ENCODE assay signal across 21 mouse cellular contexts in the genomic region with DNA sequence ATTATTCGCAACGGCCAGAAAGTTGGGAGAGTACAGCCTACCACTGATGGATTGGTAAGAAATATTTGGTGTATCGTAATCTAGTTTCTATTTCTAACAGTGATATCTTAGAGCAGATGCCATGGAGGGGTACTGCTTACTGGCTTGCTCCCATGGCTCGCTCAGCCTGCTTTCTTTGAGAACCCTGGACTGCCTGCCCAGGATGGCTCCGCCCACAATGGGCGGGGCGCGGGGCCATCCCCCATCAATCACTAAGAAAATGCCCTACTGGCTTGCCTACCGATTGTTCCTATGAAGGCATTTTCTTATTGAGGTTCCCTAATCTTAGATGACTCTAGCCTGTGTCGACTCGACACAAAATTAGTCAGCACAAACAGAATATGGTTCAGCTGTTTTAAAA.
DNase-seq lines count a peak whose midpoint lies in the region; ATAC-seq lines count a peak whose summit lies in the region.
"Had no signal": no experiment of that assay in that cellular context is flagged by ENCODE, and none has a peak within 500 bp of the region (broad histone marks: within the 10 kb centered on the region; RNA-seq: fewer than 3 reads in every experiment).

No protein-coding gene starts in this region.

- no peak overlapping the region for H3K4me2 ChIP-seq in neural tube, embryonic 11.5 days (ENCODE audit: low read depth)
- no peak overlapping the region for H3K4me2 ChIP-seq in neural tube, embryonic 15.5 days
- no peak overlapping the region for H3K4me2 ChIP-seq in liver, embryonic 12.5 days
- H3K4me2 ChIP-seq: embryonic facial prominence, embryonic 12.5 days; forebrain, embryonic 13.5 days; forebrain, embryonic 15.5 days had no signal

- no peaks in the 10 kb centered on the region for H3K27me3 ChIP-seq in neural tube, embryonic 11.5 days (ENCODE audit: control insufficient read depth, insufficient read depth, low read length)
- no peaks in the 10 kb centered on the region for H3K27me3 ChIP-seq in neural tube, embryonic 15.5 days (replicated peaks)
- H3K27me3 ChIP-seq in liver, embryonic 12.5 days (replicated peaks): no peaks in the 10 kb centered on the region
- H3K27me3 ChIP-seq: embryonic facial prominence, embryonic 12.5 days; forebrain, embryonic 13.5 days; forebrain, embryonic 15.5 days had no signal

- no peaks in the 10 kb centered on the region for H3K4me1 ChIP-seq in neural tube, embryonic 11.5 days (ENCODE audit: control insufficient read depth, insufficient read depth, low read length)
- H3K4me1 ChIP-seq in neural tube, embryonic 15.5 days: no peaks in the 10 kb centered on the region
- no peaks in the 10 kb centered on the region for H3K4me1 ChIP-seq in liver, embryonic 12.5 days
- H3K4me1 ChIP-seq: embryonic facial prominence, embryonic 12.5 days; forebrain, embryonic 13.5 days; forebrain, embryonic 15.5 days had no signal

- H3K9me3 ChIP-seq in neural tube, embryonic 11.5 days (ENCODE audit: control insufficient read depth, low read length): no peaks in the 10 kb centered on the region
- no peaks in the 10 kb centered on the region for H3K9me3 ChIP-seq in neural tube, embryonic 15.5 days (replicated peaks)
- no peaks in the 10 kb centered on the region; the same call in 1 of the 2 replicates for H3K9me3 ChIP-seq in liver, embryonic 12.5 days (replicated peaks)
- H3K9me3 ChIP-seq: embryonic facial prominence, embryonic 10.5 days; embryonic facial prominence, embryonic 12.5 days; forebrain, embryonic 13.5 days; forebrain, embryonic 15.5 days had no signal

- peak; percentile 21 for DNase-seq in neural tube, embryonic 11.5 days (ENCODE audit: low spot score)
- DNase-seq in R1 (ENCODE audit: low read depth, low spot score) (peak; percentile 50), ZHBTc4 (ENCODE audit: low read depth, low spot score) (peak; percentile 58)
- no peak for DNase-seq in right cerebral cortex, postnatal 36 days (ENCODE audit: low spot score in 2 of 2)
- DNase-seq: adrenal gland, adult 2 months; adrenal gland, postnatal 10 days; adrenal gland, postnatal 25 days; cerebellum, adult 11 months; cerebellum, adult 18-20 months; cerebellum, adult 8-10 months; cerebellum, postnatal 10 days; cerebellum, postnatal 25 days; forebrain, postnatal 0 days had no signal

- 68% methylated on average over 11 of the region's 11 CpGs for WGBS in neural tube, embryonic 11.5 days
- WGBS in neural tube, embryonic 15.5 days: 69% methylated on average over 11 of the region's 11 CpGs
- WGBS in liver, embryonic 12.5 days (ENCODE audit: insufficient replicate concordance): 52% methylated on average over 11 of the region's 11 CpGs

- no peak overlapping the region for H3K9ac ChIP-seq in neural tube, embryonic 11.5 days (ENCODE audit: low read length)
- H3K9ac ChIP-seq in neural tube, embryonic 15.5 days (replicated peaks): no peak overlapping the region
- H3K9ac ChIP-seq in liver, embryonic 12.5 days: no peak overlapping the region
- H3K9ac ChIP-seq: embryonic facial prominence, embryonic 12.5 days; forebrain, embryonic 13.5 days; forebrain, embryonic 15.5 days; forebrain, postnatal 0 days had no signal

- no peak overlapping the region for H3K4me3 ChIP-seq in neural tube, embryonic 11.5 days (ENCODE audit: low read depth, low read length)
- no peak overlapping the region for H3K4me3 ChIP-seq in neural tube, embryonic 15.5 days (replicated peaks)
- H3K4me3 ChIP-seq in liver, embryonic 12.5 days: no peak overlapping the region
- H3K4me3 ChIP-seq: embryonic facial prominence, embryonic 10.5 days; embryonic facial prominence, embryonic 12.5 days; forebrain, embryonic 13.5 days; forebrain, embryonic 15.5 days had no signal

- no peaks in the 10 kb centered on the region for H3K36me3 ChIP-seq in neural tube, embryonic 11.5 days (ENCODE audit: control insufficient read depth, insufficient read depth, low read length)
- H3K36me3 ChIP-seq in neural tube, embryonic 15.5 days: no peaks in the 10 kb centered on the region
- no peaks in the 10 kb centered on the region for H3K36me3 ChIP-seq in liver, embryonic 12.5 days
- H3K36me3 ChIP-seq: embryonic facial prominence, embryonic 10.5 days; embryonic facial prominence, embryonic 12.5 days; forebrain, embryonic 15.5 days; G1E had no signal

- ATAC-seq in neural tube, embryonic 11.5 days (ENCODE audit: insufficient read depth, low FRiP score, low TSS enrichment): no peak
- no peak for ATAC-seq in neural tube, embryonic 15.5 days (ENCODE audit: low FRiP score)
- no peak for ATAC-seq in liver, embryonic 12.5 days
- ATAC-seq: forebrain, embryonic 13.5 days; forebrain, embryonic 15.5 days; forebrain, postnatal 0 days; Patski had no signal

- H3K27ac ChIP-seq in neural tube, embryonic 11.5 days (ENCODE audit: low read depth, low read length): no peak overlapping the region
- H3K27ac ChIP-seq in neural tube, embryonic 15.5 days (replicated peaks): no peak overlapping the region
- H3K27ac ChIP-seq in liver, embryonic 12.5 days: no peak overlapping the region
- H3K27ac ChIP-seq: embryonic facial prominence, embryonic 10.5 days; embryonic facial prominence, embryonic 12.5 days; forebrain, embryonic 13.5 days; forebrain, embryonic 15.5 days had no signal

Comparison
In these comparisons a context has a peak if more than half of its experiments do, and no peak if none do; other contexts are left out.
1. DNase-seq: peak in neural tube, embryonic 11.5 days (single experiment), R1 (single experiment) and ZHBTc4 (single experiment); none in right cerebral cortex, postnatal 36 days (0 of 2).